Mouse (Mus musculus) E14TG2a.4 (cell line): ENCODE measurements around the gene Obsl1.

Experiments used
- H3K27me3 ChIP-seq: 2 replicates; pipeline ENCODE4 v1.6.1; 2014; ENCODE audit warnings: low read length, control low read depth; ENCODE audit not compliant: insufficient read depth
- H3K36me3 ChIP-seq: 2 replicates; pipeline ENCODE4 v1.6.1; 2014; ENCODE audit warnings: low read length, control low read depth; ENCODE audit not compliant: insufficient read depth
- H3K4me1 ChIP-seq: replicated peaks from 2 replicates; pipeline ENCODE4 v1.6.1; 2014; ENCODE audit warnings: low read depth, low read length, control low read depth
- H3K4me3 ChIP-seq: replicated peaks from 2 replicates; pipeline ENCODE4 v1.5.1; 2014; ENCODE audit warnings: mild to moderate bottlenecking, low read length
- H3K9me3 ChIP-seq: 2 replicates; pipeline ENCODE4 v1.6.1; 2014; ENCODE audit warnings: low read length, control low read depth
- CTCF ChIP-seq: conservative IDR thresholded peaks from 2 replicates; pipeline ENCODE4 v1.5.1; 2014; ENCODE audit warnings: low read length
- NANOG ChIP-seq: IDR thresholded peaks from 2 replicates; pipeline ENCODE4 v1.6.1; 2014; ENCODE audit warnings: borderline replicate concordance, low read length, mixed read lengths
- POU5F1 ChIP-seq: IDR thresholded peaks from 2 replicates; pipeline ENCODE4 v1.6.1; 2014; ENCODE audit warnings: low read length, borderline replicate concordance

The Obsl1 gene

GRCm38 (mm10) chr1:75458025-75458788 is 48.0 kb downstream of the Obsl1 start:
- peaks cover 23% of the 10 kb centered on the region for H3K4me1 ChIP-seq
- H3K36me3 ChIP-seq = no peaks in the 10 kb centered on the region
- peaks cover 71% of the 10 kb centered on the region for H3K27me3 ChIP-seq
- peak overlapping the region; percentile 65 for H3K4me3 ChIP-seq
- TF ChIP-seq POU5F1 = no peak
- TF ChIP-seq NANOG = no peak
- peaks cover 6% of the 10 kb centered on the region for H3K9me3 ChIP-seq

- Histone ChIP-seq H3K27me3 (peaks cover 75% of the 10 kb centered on the region), H3K36me3 (no peaks in the 10 kb centered on the region), H3K4me3 (no peak overlapping the region), H3K4me1 (peaks cover 27% of the 10 kb centered on the region), H3K9me3 (peaks cover 5% of the 10 kb centered on the region)
- TF ChIP-seq POU5F1 (no peak), NANOG (no peak), CTCF (no peak)
These were observed 48.6 kb downstream of the Obsl1 start for GRCm38 (mm10) chr1:75457710-75458024.

DNA sequence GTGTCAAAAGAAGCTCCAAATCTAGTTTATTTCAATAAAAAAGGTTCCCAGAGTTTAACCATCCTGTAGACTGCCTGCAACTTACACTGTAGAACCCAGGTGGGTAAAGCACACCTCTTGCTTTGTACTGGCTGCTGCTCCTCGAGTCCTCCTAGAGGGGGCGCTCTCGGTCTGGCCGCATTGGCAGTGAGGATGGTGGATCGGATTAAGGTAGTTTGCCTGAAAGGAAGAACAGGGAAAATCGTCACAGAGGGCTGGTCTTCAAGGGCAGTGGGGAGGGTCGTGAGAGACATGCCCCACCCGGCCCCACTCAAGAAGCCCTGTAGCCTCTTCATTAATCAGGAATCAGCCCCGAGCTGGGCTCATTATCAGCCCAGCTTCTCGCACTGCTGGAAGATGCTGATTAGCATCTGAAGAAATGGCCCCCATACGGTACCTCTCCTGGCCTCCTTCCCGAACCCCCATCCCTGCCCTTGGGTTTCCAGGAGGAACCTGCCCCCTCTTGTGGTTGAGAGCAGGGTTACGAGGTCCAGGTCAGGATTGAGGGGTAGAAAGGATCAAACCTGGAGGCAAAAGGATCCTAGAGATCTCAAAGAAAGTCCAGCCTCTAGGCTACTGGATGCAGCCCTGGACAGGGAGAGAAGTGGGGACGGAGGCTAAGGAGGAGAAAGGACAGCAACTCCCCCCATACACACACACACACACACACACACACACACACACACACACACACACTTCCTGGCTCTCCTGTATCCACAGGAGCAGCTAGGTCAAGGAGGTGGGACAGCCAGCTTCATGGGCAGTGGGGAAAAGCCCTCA is 49.3 kb downstream of the Obsl1 start:
- peaks cover 81% of the 10 kb centered on the region for H3K27me3 ChIP-seq
- H3K36me3 ChIP-seq = no peaks in the 10 kb centered on the region
- H3K4me1 ChIP-seq = peaks cover 31% of the 10 kb centered on the region
- peaks cover 4% of the 10 kb centered on the region for H3K9me3 ChIP-seq
- TF ChIP-seq CTCF (peak; percentile 87), POU5F1 (no peak)
- H3K4me3 ChIP-seq = no peak overlapping the region

GRCm38 (mm10) chr1:75455948-75456347 is 50.3 kb downstream of the Obsl1 start:
- Histone ChIP-seq H3K9me3 (no peaks in the 10 kb centered on the region; the same call in 1 of the 2 replicates), H3K36me3 (no peaks in the 10 kb centered on the region), H3K4me3 (no peak overlapping the region), H3K4me1 (peaks cover 35% of the 10 kb centered on the region), H3K27me3 (peaks cover 89% of the 10 kb centered on the region)
- TF ChIP-seq POU5F1 = no peak
- no peak for TF ChIP-seq CTCF
- TF ChIP-seq NANOG = no peak

- H3K27me3 ChIP-seq = peaks cover 93% of the 10 kb centered on the region
- no peak overlapping the region for H3K4me3 ChIP-seq
- no peaks in the 10 kb centered on the region for H3K36me3 ChIP-seq
- peaks cover 40% of the 10 kb centered on the region for H3K4me1 ChIP-seq
- TF ChIP-seq NANOG (no peak), POU5F1 (no peak)
- H3K9me3 ChIP-seq = no peaks in the 10 kb centered on the region; the same call in 1 of the 2 replicates
These were observed 50.8 kb downstream of the Obsl1 start for GRCm38 (mm10) chr1:75455433-75455832.

DNA sequence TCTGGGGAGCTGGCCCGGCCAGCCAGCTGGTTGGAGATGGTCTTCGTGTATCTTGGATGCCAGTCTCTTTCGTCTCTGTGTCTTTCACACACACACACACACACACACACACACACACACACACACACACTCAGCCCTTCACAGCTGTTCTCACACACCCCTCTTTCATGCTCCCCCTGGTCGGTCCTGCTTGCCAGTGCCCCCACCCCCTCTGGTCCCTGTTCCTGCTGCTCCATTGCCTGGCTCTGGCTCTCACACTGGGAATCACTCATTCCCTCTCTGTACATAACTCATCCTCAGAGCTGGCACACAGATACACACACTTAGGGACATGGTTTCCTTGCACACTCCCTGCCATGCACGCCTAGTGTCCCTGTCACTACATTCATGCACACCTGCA is 54.4 kb downstream of the Obsl1 start:
- H3K9me3 ChIP-seq = peaks cover 7% of the 10 kb centered on the region; the same call in 1 of the 2 replicates
- no peaks in the 10 kb centered on the region for H3K36me3 ChIP-seq
- peaks cover 97% of the 10 kb centered on the region for H3K27me3 ChIP-seq
- no peak overlapping the region for H3K4me3 ChIP-seq
- H3K4me1 ChIP-seq = peaks cover 53% of the 10 kb centered on the region
- no peak for TF ChIP-seq POU5F1
- no peak for TF ChIP-seq CTCF
- no peak for TF ChIP-seq NANOG

DNA sequence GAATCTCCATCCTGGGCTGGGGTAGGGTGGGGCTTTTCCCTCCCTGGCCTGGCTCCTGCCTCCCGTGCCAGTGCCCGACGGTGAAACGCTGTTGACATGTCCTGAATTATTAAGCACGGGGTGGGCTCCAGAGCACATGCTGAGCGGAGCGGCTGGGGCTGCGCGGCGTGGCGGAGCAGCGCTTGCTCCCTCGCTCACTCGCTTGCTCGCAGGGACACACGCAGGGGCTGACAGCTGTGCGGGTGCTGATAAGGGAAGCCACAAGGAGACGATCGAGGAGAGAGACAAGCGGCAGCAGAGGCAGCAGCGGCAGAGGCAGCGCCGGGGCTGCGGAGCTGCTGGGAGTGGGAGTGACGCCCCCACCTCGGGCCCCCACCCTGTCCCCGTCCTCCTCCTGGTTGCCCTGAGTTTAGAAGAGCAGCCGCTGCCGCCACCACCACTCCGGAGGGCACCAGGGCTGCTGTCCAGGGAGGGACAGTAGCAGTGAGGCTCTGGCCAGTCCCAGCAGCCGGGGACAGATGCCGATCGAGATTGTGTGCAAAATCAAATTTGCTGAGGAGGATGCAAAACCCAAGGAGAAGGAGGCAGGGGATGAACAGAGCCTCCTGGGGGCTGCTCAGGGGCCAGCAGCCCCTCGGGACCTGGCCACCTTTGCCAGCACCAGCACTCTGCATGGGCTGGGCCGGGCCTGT is 55.8 kb downstream of the Obsl1 start, which contains the start of gene Asic4:
Gene Asic4 (plus strand): TSS at position 123 of the 692 bp plus-strand sequence.
- peaks cover 7% of the 10 kb centered on the region; the same call in 1 of the 2 replicates for H3K9me3 ChIP-seq
- no peaks in the 10 kb centered on the region for H3K36me3 ChIP-seq
- peak within 1 kb of the TSS; percentile 61 for H3K4me3 ChIP-seq
- peaks cover 65% of the 10 kb centered on the region for H3K4me1 ChIP-seq
- peaks cover 93% of the 10 kb centered on the region for H3K27me3 ChIP-seq
- TF ChIP-seq CTCF = no peak
- TF ChIP-seq POU5F1 = no peak
- no peak for TF ChIP-seq NANOG

GRCm38 (mm10) chr1:75449377-75450135 is 56.7 kb downstream of the Obsl1 start:
- Histone ChIP-seq H3K36me3 (no peaks in the 10 kb centered on the region), H3K9me3 (peaks cover 7% of the 10 kb centered on the region; the same call in 1 of the 2 replicates), H3K4me1 (peaks cover 74% of the 10 kb centered on the region), H3K27me3 (peaks cover 92% of the 10 kb centered on the region), H3K4me3 (peak overlapping the region; percentile 61)
- TF ChIP-seq POU5F1 = no peak
- no peak for TF ChIP-seq NANOG
- TF ChIP-seq CTCF = no peak
